Mouse (Mus musculus) ES-Bruce4 (cell line): ENCODE data around the gene Csad. TPM values are rescaled to one million over a fixed set of nuclear protein-coding genes. Genes with fewer than 3 reads are reported as not detected.

Experiments used
- H3K27ac ChIP-seq: 2 replicates; pipeline ENCODE4 v1.5.1; 2012; ENCODE audit warnings: low read length, inconsistent platforms; ENCODE audit not compliant: insufficient read depth
- H3K27me3 ChIP-seq: 2 replicates; pipeline ENCODE4 v1.6.1; 2012; ENCODE audit warnings: mild to moderate bottlenecking, low read length, inconsistent platforms; ENCODE audit not compliant: control insufficient read depth, poor library complexity, insufficient read depth, severe bottlenecking
- H3K36me3 ChIP-seq: 2 replicates; pipeline ENCODE4 v1.6.1; 2012; ENCODE audit warnings: inconsistent platforms, mild to moderate bottlenecking, low read length, moderate library complexity; ENCODE audit not compliant: control insufficient read depth, poor library complexity, insufficient read depth, severe bottlenecking
- H3K4me1 ChIP-seq: one replicate; pipeline ENCODE4 v1.8.1; 2011; ENCODE audit warnings: low read length; ENCODE audit not compliant: control insufficient read depth, insufficient read depth
- H3K4me3 ChIP-seq: 2 replicates; pipeline ENCODE4 v1.5.1; 2011; ENCODE audit warnings: low read depth, mild to moderate bottlenecking, low read length
- H3K9ac ChIP-seq: 2 replicates; pipeline ENCODE4 v1.6.1; 2012; ENCODE audit warnings: low read depth, mild to moderate bottlenecking, inconsistent platforms; ENCODE audit not compliant: poor library complexity, severe bottlenecking
- H3K9me3 ChIP-seq: replicated peaks from 2 replicates; pipeline ENCODE4 v1.6.1; 2012; ENCODE audit warnings: mild to moderate bottlenecking, low read length, inconsistent platforms; ENCODE audit not compliant: control insufficient read depth, poor library complexity, insufficient read depth, severe bottlenecking
- CTCF ChIP-seq: IDR thresholded peaks from one replicate; pipeline ENCODE4 v1.8.1; 2011; ENCODE audit warnings: low read depth, low read length
- EP300 ChIP-seq: IDR thresholded peaks from 2 replicates; pipeline ENCODE4 v1.6.1; 2011; ENCODE audit warnings: low read depth, low read length; ENCODE audit not compliant: insufficient read depth
- POLR2A ChIP-seq: IDR thresholded peaks from one replicate; pipeline ENCODE4 v1.8.1; 2011; ENCODE audit warnings: low read length; ENCODE audit not compliant: insufficient read depth
- polyA plus RNA-seq: library from polyadenylated mRNA; stranded (reverse); fragments of >200 nt; gene quantifications from 2 replicates; pipeline ENCODE4 v1.2.4, GENCODE M21; 2011; ENCODE audit warnings: low read depth; ENCODE audit not compliant: missing spikeins, insufficient read depth, insufficient read length

Gene Csad
- polyA plus RNA-seq, 1 experiment: 17.8 TPM

GRCm38 (mm10) chr15:102145330-102145729 is 59.2 kb downstream of the Csad start:
- Histone ChIP-seq H3K4me1 (no peaks in the 10 kb centered on the region), H3K4me3 (no peak overlapping the region), H3K36me3 (no peaks in the 10 kb centered on the region), H3K27ac (no peak overlapping the region), H3K9ac (no peak overlapping the region), H3K27me3 (peaks cover 11% of the 10 kb centered on the region; the same call in 1 of the 2 replicates), H3K9me3 (no peaks in the 10 kb centered on the region)
- TF ChIP-seq CTCF: no peak
- TF ChIP-seq POLR2A: no peak
- no peak for TF ChIP-seq EP300

- Histone ChIP-seq H3K27ac (no peak overlapping the region), H3K9me3 (no peaks in the 10 kb centered on the region), H3K9ac (peak overlapping the region; percentile 60), H3K4me1 (no peaks in the 10 kb centered on the region), H3K27me3 (peaks cover 11% of the 10 kb centered on the region; the same call in 1 of the 2 replicates), H3K36me3 (no peaks in the 10 kb centered on the region), H3K4me3 (peak overlapping the region; percentile 59)
- no peak for TF ChIP-seq CTCF
- TF ChIP-seq EP300: no peak
- TF ChIP-seq POLR2A: no peak
These were observed 59.8 kb downstream of the Csad start for GRCm38 (mm10) chr15:102144726-102145125.

- H3K36me3 ChIP-seq: no peaks in the 10 kb centered on the region
- no peak for TF ChIP-seq EP300
- TF ChIP-seq CTCF: no peak
- no peak for TF ChIP-seq POLR2A
- H3K4me3 ChIP-seq: peak within 1 kb of the TSS; percentile 59
- H3K27ac ChIP-seq: no peak within 1 kb of the TSS
- peak within 1 kb of the TSS; percentile 60 for H3K9ac ChIP-seq
- peaks cover 11% of the 10 kb centered on the region; the same call in 1 of the 2 replicates for H3K27me3 ChIP-seq
- H3K4me1 ChIP-seq: no peaks in the 10 kb centered on the region
- H3K9me3 ChIP-seq: no peaks in the 10 kb centered on the region
These were observed 60.2 kb downstream of the Csad start, which contains the start of gene Igfbp6 for GRCm38 (mm10) chr15:102144274-102144711. Igfbp6 (plus strand) TSS chr15:102144362.

- peaks cover 11% of the 10 kb centered on the region; the same call in 1 of the 2 replicates for H3K27me3 ChIP-seq
- no peaks in the 10 kb centered on the region for H3K9me3 ChIP-seq
- no peak overlapping the region for H3K9ac ChIP-seq
- no peaks in the 10 kb centered on the region for H3K4me1 ChIP-seq
- H3K4me3 ChIP-seq: no peak overlapping the region
- H3K36me3 ChIP-seq: no peaks in the 10 kb centered on the region
- TF ChIP-seq EP300 (no peak), CTCF (no peak), POLR2A (no peak)
- no peak overlapping the region for H3K27ac ChIP-seq
These were observed 61.3 kb downstream of the Csad start for GRCm38 (mm10) chr15:102142914-102143912.

GRCm38 (mm10) chr15:102141120-102141519 is 63.4 kb downstream of the Csad start:
- Histone ChIP-seq H3K9ac (no peak overlapping the region), H3K27me3 (peaks cover 11% of the 10 kb centered on the region; the same call in 1 of the 2 replicates), H3K4me1 (no peaks in the 10 kb centered on the region), H3K4me3 (no peak overlapping the region), H3K9me3 (no peaks in the 10 kb centered on the region), H3K27ac (no peak overlapping the region), H3K36me3 (no peaks in the 10 kb centered on the region)
- TF ChIP-seq POLR2A: no peak
- no peak for TF ChIP-seq EP300
- TF ChIP-seq CTCF: no peak
